Mouse (Mus musculus): ENCODE measurements around the gene Vps45. TPM values are rescaled to one million over a fixed set of nuclear protein-coding genes. Genes with fewer than 3 reads are reported as not detected.
A peak's percentile ranks its signal among the peaks of the same experiment; 100 is the strongest.

The Vps45 gene
- total and polyA plus RNA-seq, 2 experiments = 2.1 to 10.7 TPM

- Histone ChIP-seq H3K27ac (replicated peaks; ENCODE audit: insufficient read depth, low read depth, low read length) (no peak overlapping the region), H3K4me1 (ENCODE audit: control insufficient read depth, insufficient read depth, low read length) (no peaks in the 10 kb centered on the region), H3K9ac (ENCODE audit: low read depth, low read length) (no peak overlapping the region), H3K4me3 (ENCODE audit: insufficient read depth, low read depth, low read length) (no peak overlapping the region), H3K36me3 (ENCODE audit: control insufficient read depth, insufficient read depth, low read length) (peaks cover 18% of the 10 kb centered on the region), H3K27me3 (ENCODE audit: control insufficient read depth, insufficient read depth, low read length) (no peaks in the 10 kb centered on the region), H3K79me2 (ENCODE audit: control insufficient read depth, insufficient read depth, low read length) (no peaks in the 10 kb centered on the region)
- no peak for TF ChIP-seq CTCF (IDR thresholded peaks at IDR 0.05; ENCODE audit: low read depth, low read length)
- TF ChIP-seq POLR2A (IDR thresholded peaks at IDR 0.05; ENCODE audit: extremely low read depth, insufficient read depth, low read length) = no peak
- 96% methylated on average over 4 of the region's 4 CpGs for WGBS
- DNase-seq (ENCODE audit: extremely low read depth, low read depth, low spot score) = no peak
Measured at GRCm38 (mm10) chr3:96033046-96033445, 25.2 kb downstream of the Vps45 start.

- Histone ChIP-seq H3K27ac (replicated peaks; ENCODE audit: insufficient read depth, low read depth, low read length) (no peak overlapping the region), H3K4me3 (ENCODE audit: insufficient read depth, low read depth, low read length) (no peak overlapping the region)
- TF ChIP-seq CTCF (IDR thresholded peaks at IDR 0.05; ENCODE audit: low read depth, low read length) (no peak), POLR2A (IDR thresholded peaks at IDR 0.05; ENCODE audit: extremely low read depth, insufficient read depth, low read length) (no peak)
Measured at GRCm38 (mm10) chr3:96032652-96033017, 25.6 kb downstream of the Vps45 start.

GRCm38 (mm10) chr3:96031991-96032651 lies 26.1 kb downstream of the Vps45 start:
- DNase-seq (ENCODE audit: extremely low read depth, low read depth, low spot score) = no peak
- H3K27ac ChIP-seq (replicated peaks; ENCODE audit: insufficient read depth, low read depth, low read length) = no peak overlapping the region
- WGBS = 90% methylated on average over 6 of the region's 6 CpGs
- TF ChIP-seq CTCF (IDR thresholded peaks at IDR 0.05; ENCODE audit: low read depth, low read length) (no peak), POLR2A (IDR thresholded peaks at IDR 0.05; ENCODE audit: extremely low read depth, insufficient read depth, low read length) (no peak)
- H3K36me3 ChIP-seq (ENCODE audit: control insufficient read depth, insufficient read depth, low read length) = peaks cover 18% of the 10 kb centered on the region
- H3K4me1 ChIP-seq (ENCODE audit: control insufficient read depth, insufficient read depth, low read length) = no peaks in the 10 kb centered on the region
- no peak overlapping the region for H3K4me3 ChIP-seq (ENCODE audit: insufficient read depth, low read depth, low read length)
- H3K79me2 ChIP-seq (ENCODE audit: control insufficient read depth, insufficient read depth, low read length) = no peaks in the 10 kb centered on the region
- H3K27me3 ChIP-seq (ENCODE audit: control insufficient read depth, insufficient read depth, low read length) = no peaks in the 10 kb centered on the region
- H3K9ac ChIP-seq (ENCODE audit: low read depth, low read length) = no peak overlapping the region

More at GRCm38 (mm10) chr3:96032652-96033017, 25.6 kb downstream of the Vps45 start:
- Histone ChIP-seq H3K9ac (ENCODE audit: low read depth, low read length) (no peak overlapping the region), H3K4me1 (ENCODE audit: control insufficient read depth, insufficient read depth, low read length) (no peaks in the 10 kb centered on the region), H3K79me2 (ENCODE audit: control insufficient read depth, insufficient read depth, low read length) (no peaks in the 10 kb centered on the region), H3K36me3 (ENCODE audit: control insufficient read depth, insufficient read depth, low read length) (peaks cover 18% of the 10 kb centered on the region), H3K27me3 (ENCODE audit: control insufficient read depth, insufficient read depth, low read length) (no peaks in the 10 kb centered on the region)
- WGBS = 80% methylated on average over 6 of the region's 6 CpGs
- DNase-seq (ENCODE audit: extremely low read depth, low read depth, low spot score) = no peak

GRCm38 (mm10) chr3:96029766-96030165 lies 28.5 kb downstream of the Vps45 start:
- DNase-seq (ENCODE audit: extremely low read depth, low read depth, low spot score) = peak; percentile 3
- 92% methylated on average over 11 of the region's 11 CpGs for WGBS
- Histone ChIP-seq H3K27ac (replicated peaks; ENCODE audit: insufficient read depth, low read depth, low read length) (no peak overlapping the region), H3K4me3 (ENCODE audit: insufficient read depth, low read depth, low read length) (no peak overlapping the region), H3K9ac (ENCODE audit: low read depth, low read length) (no peak overlapping the region), H3K36me3 (ENCODE audit: control insufficient read depth, insufficient read depth, low read length) (peaks cover 9% of the 10 kb centered on the region; the same call in 1 of the 2 replicates), H3K4me1 (ENCODE audit: control insufficient read depth, insufficient read depth, low read length) (no peaks in the 10 kb centered on the region), H3K27me3 (ENCODE audit: control insufficient read depth, insufficient read depth, low read length) (no peaks in the 10 kb centered on the region), H3K79me2 (ENCODE audit: control insufficient read depth, insufficient read depth, low read length) (no peaks in the 10 kb centered on the region)
- TF ChIP-seq CTCF (IDR thresholded peaks at IDR 0.05; ENCODE audit: low read depth, low read length) (no peak), POLR2A (IDR thresholded peaks at IDR 0.05; ENCODE audit: extremely low read depth, insufficient read depth, low read length) (no peak)

GRCm38 (mm10) chr3:96029336-96029735 lies 28.9 kb downstream of the Vps45 start:
- no peaks in the 10 kb centered on the region for H3K79me2 ChIP-seq (ENCODE audit: control insufficient read depth, insufficient read depth, low read length)
- H3K27me3 ChIP-seq (ENCODE audit: control insufficient read depth, insufficient read depth, low read length) = no peaks in the 10 kb centered on the region
- no peak for TF ChIP-seq CTCF (IDR thresholded peaks at IDR 0.05; ENCODE audit: low read depth, low read length)
- TF ChIP-seq POLR2A (IDR thresholded peaks at IDR 0.05; ENCODE audit: extremely low read depth, insufficient read depth, low read length) = no peak
- peaks cover 9% of the 10 kb centered on the region; the same call in 1 of the 2 replicates for H3K36me3 ChIP-seq (ENCODE audit: control insufficient read depth, insufficient read depth, low read length)
- H3K4me3 ChIP-seq (ENCODE audit: insufficient read depth, low read depth, low read length) = no peak overlapping the region
- DNase-seq (ENCODE audit: extremely low read depth, low read depth, low spot score) = no peak
- no peak overlapping the region for H3K9ac ChIP-seq (ENCODE audit: low read depth, low read length)
- H3K4me1 ChIP-seq (ENCODE audit: control insufficient read depth, insufficient read depth, low read length) = no peaks in the 10 kb centered on the region
- no peak overlapping the region for H3K27ac ChIP-seq (replicated peaks; ENCODE audit: insufficient read depth, low read depth, low read length)
- 94% methylated on average over 3 of the region's 3 CpGs for WGBS

- Histone ChIP-seq H3K27ac (replicated peaks; ENCODE audit: insufficient read depth, low read depth, low read length) (no peak overlapping the region), H3K9ac (ENCODE audit: low read depth, low read length) (no peak overlapping the region), H3K4me1 (ENCODE audit: control insufficient read depth, insufficient read depth, low read length) (no peaks in the 10 kb centered on the region), H3K27me3 (ENCODE audit: control insufficient read depth, insufficient read depth, low read length) (no peaks in the 10 kb centered on the region), H3K4me3 (ENCODE audit: insufficient read depth, low read depth, low read length) (no peak overlapping the region), H3K36me3 (ENCODE audit: control insufficient read depth, insufficient read depth, low read length) (peaks cover 9% of the 10 kb centered on the region; the same call in 1 of the 2 replicates), H3K79me2 (ENCODE audit: control insufficient read depth, insufficient read depth, low read length) (no peaks in the 10 kb centered on the region)
- 90% methylated on average over 1 of the region's 1 CpGs for WGBS
- no peak for DNase-seq (ENCODE audit: extremely low read depth, low read depth, low spot score)
- TF ChIP-seq POLR2A (IDR thresholded peaks at IDR 0.05; ENCODE audit: extremely low read depth, insufficient read depth, low read length) (no peak), CTCF (IDR thresholded peaks at IDR 0.05; ENCODE audit: low read depth, low read length) (no peak)
Measured at GRCm38 (mm10) chr3:96027875-96028274, 30.4 kb downstream of the Vps45 start.
